ENCODE assay signal across 9 mouse cellular contexts in genomic region chr10:70021667-70022066, GRCm38 (mm10).
DNase-seq lines count a peak whose midpoint lies in the region; ATAC-seq and TF ChIP-seq lines count a peak whose summit lies in the region.
"Had no signal": no experiment of that assay in that cellular context is flagged by ENCODE, and none has a peak within 500 bp of the region (broad histone marks: within the 10 kb centered on the region; RNA-seq: fewer than 3 reads in every experiment).

No protein-coding gene starts in this region.

- H3K27ac ChIP-seq in heart, adult 2 months = no peak overlapping the region
- no peak overlapping the region for H3K27ac ChIP-seq in heart, embryonic 10.5 days
- H3K27ac ChIP-seq in liver, postnatal 0 days (ENCODE audit: low read depth) = no peak overlapping the region
- H3K27ac ChIP-seq: limb, embryonic 13.5 days had no signal

- peak; percentile 42 to 68 for DNase-seq in heart, adult 2 months
- no peak for DNase-seq in heart, embryonic 10.5 days (ENCODE audit: low spot score)
- DNase-seq in ES-CJ7 (ENCODE audit: low read depth, low spot score) = peak; percentile 76
- peak; percentile 18 for DNase-seq in c-Kit-positive CD71-positive TER-119-positive erythroid progenitor cells, embryonic 14.5 days (ENCODE audit: low spot score)
- DNase-seq in kidney, adult 8-10 months = peak; percentile 31 to 76
- DNase-seq in liver, postnatal 0 days = peak; percentile 39
- DNase-seq in skeletal muscle tissue, adult 2 months (ENCODE audit: low read depth, low spot score) = peak; percentile 89
- no peak for DNase-seq in yolk sac, embryonic 10.5 days (ENCODE audit: low spot score)

- WGBS in heart, adult 2 months = 66% methylated on average over 10 of the region's 10 CpGs
- WGBS in heart, embryonic 10.5 days = 83% methylated on average over 10 of the region's 10 CpGs
- whole genome bisulfite sequencing in liver, postnatal 0 days (ENCODE audit: insufficient replicate concordance) = 65% methylated on average over 10 of the region's 10 CpGs

- H3K9ac ChIP-seq in heart, adult 2 months (ENCODE audit: low read depth, low read length) = no peak overlapping the region
- H3K9ac ChIP-seq in liver, postnatal 0 days (replicated peaks) = no peak overlapping the region
- H3K9ac ChIP-seq: limb, embryonic 13.5 days had no signal

- H3K9me3 ChIP-seq in heart, embryonic 10.5 days = no peaks in the 10 kb centered on the region
- no peaks in the 10 kb centered on the region for H3K9me3 ChIP-seq in liver, postnatal 0 days (ENCODE audit: low read length)
- H3K9me3 ChIP-seq: limb, embryonic 13.5 days had no signal

- no peaks in the 10 kb centered on the region for H3K36me3 ChIP-seq in heart, adult 2 months (ENCODE audit: control insufficient read depth, insufficient read depth, low read length)
- peaks cover 50% of the 10 kb centered on the region for H3K36me3 ChIP-seq in heart, embryonic 10.5 days
- 0 out of 2 replicates have a peak, but pooled peaks cover 1% of the 10 kb centered on the region for H3K36me3 ChIP-seq in liver, postnatal 0 days (replicated peaks; ENCODE audit: insufficient read depth, low read length)

- intact Hi-C loops in heart, adult 2 months (cut with DNase I) = loop anchor here (5.0 kb wide), 3 partner anchors 76 to 276 kb away; partner anchors contain the start of gene Ccdc6

- no peak for TF ChIP-seq POLR2A in heart, adult 2 months (IDR thresholded peaks at IDR 0.05; ENCODE audit: insufficient read depth, low read depth, low read length)

- H3K79me2 ChIP-seq in heart, adult 2 months (replicated peaks; ENCODE audit: control insufficient read depth, insufficient read depth, low read length) = no peaks in the 10 kb centered on the region

- no peaks in the 10 kb centered on the region for H3K27me3 ChIP-seq in heart, adult 2 months (ENCODE audit: control insufficient read depth, insufficient read depth, low read length)
- H3K27me3 ChIP-seq in heart, embryonic 10.5 days (ENCODE audit: insufficient read depth, poor library complexity, severe bottlenecking) = no peaks in the 10 kb centered on the region
- no peaks in the 10 kb centered on the region for H3K27me3 ChIP-seq in liver, postnatal 0 days (ENCODE audit: insufficient read depth, low read length)
- H3K27me3 ChIP-seq: limb, embryonic 13.5 days had no signal

- H3K4me1 ChIP-seq in heart, adult 2 months (ENCODE audit: control insufficient read depth, insufficient read depth, low read length) = no peaks in the 10 kb centered on the region
- H3K4me1 ChIP-seq in heart, embryonic 10.5 days = no peaks in the 10 kb centered on the region
- no peaks in the 10 kb centered on the region for H3K4me1 ChIP-seq in liver, postnatal 0 days (ENCODE audit: insufficient read depth)
- H3K4me1 ChIP-seq: limb, embryonic 13.5 days had no signal

- H3K4me3 ChIP-seq in heart, adult 2 months = no peak overlapping the region
- no peak overlapping the region for H3K4me3 ChIP-seq in heart, embryonic 10.5 days
- no peak overlapping the region for H3K4me3 ChIP-seq in liver, postnatal 0 days (ENCODE audit: low read depth, low read length)
- H3K4me3 ChIP-seq: limb, embryonic 13.5 days had no signal

- TF ChIP-seq EP300 in heart, adult 2 months (IDR thresholded peaks at IDR 0.05; ENCODE audit: insufficient read depth, low read depth, low read length) = peak; percentile 69; the same call in 1 of the 2 replicates
- TF ChIP-seq EP300 in liver, postnatal 0 days (IDR thresholded peaks at IDR 0.05; ENCODE audit: low read depth) = no peak

- TF ChIP-seq CTCF in heart, adult 2 months (IDR thresholded peaks at IDR 0.05) = peak; percentile 78
- TF ChIP-seq CTCF in liver, postnatal 0 days (IDR thresholded peaks at IDR 0.05; ENCODE audit: low read depth) = peak; percentile 61

- ATAC-seq in liver, postnatal 0 days = no peak

- no peak overlapping the region for H3K4me2 ChIP-seq in liver, postnatal 0 days (ENCODE audit: low read depth, low read length)
- H3K4me2 ChIP-seq: limb, embryonic 13.5 days had no signal

Comparison
In these comparisons a context has a peak if more than half of its experiments do, and no peak if none do; other contexts are left out.
1. DNase-seq: peak in heart, adult 2 months (2 of 2), ES-CJ7 (single experiment), c-Kit-positive CD71-positive TER-119-positive erythroid progenitor cells, embryonic 14.5 days (single experiment), kidney, adult 8-10 months (2 of 2), liver, postnatal 0 days (single experiment) and skeletal muscle tissue, adult 2 months (single experiment); none in heart, embryonic 10.5 days (single experiment) and yolk sac, embryonic 10.5 days (single experiment).